Mouse (Mus musculus) left cerebral cortex, adult 6 months (tissue): ENCODE data around the gene Cpeb3. TPM values are rescaled to one million over a fixed set of nuclear protein-coding genes. Genes with fewer than 3 reads are reported as not detected.

Experiments used
- long read RNA-seq, 2 experiments: library from polyadenylated mRNA; unstranded; transcript quantifications; one replicate each; pipeline ENCODE4 v2.0.0; 2019 to 2020
- polyA plus RNA-seq: library from polyadenylated mRNA; unstranded; fragments of <200 nt; fragmentation: Nextera tagmentation; gene quantifications from 2 replicates; pipeline ENCODE4 v1.2.3, GENCODE M21; 2021

The Cpeb3 gene
- 6.7 and 16.0 TPM in 2 replicates for polyA plus RNA-seq
- long read RNA-seq, experiment 1, full-length matches to known transcripts: 4 of 49 reads
- long read RNA-seq, experiment 1, partial matches to known transcripts: 15 of 49 reads
- long read RNA-seq, experiment 1, other reads (novel, unspliced or antisense): 30 of 49 reads
- long read RNA-seq, experiment 2, partial matches to known transcripts: 5 of 18 reads
- long read RNA-seq, experiment 2, other reads (novel, unspliced or antisense): 13 of 18 reads

GRCm38 (mm10) chr19:37208176-37208755, at the start of gene Cpeb3:
Gene Cpeb3, minus strand, starts transcription at chr19:37208601.

GRCm38 (mm10) chr19:37207303-37208175, 862 bp downstream of the Cpeb3 start, which contains the start of gene March5:
Gene March5, plus strand, starts transcription at chr19:37207543.

Other genes starting within 250 kb of the Cpeb3 start
- 21.0 and 88.5 TPM in 2 replicates for gene March5, start 1.1 kb downstream of the Cpeb3 start, polyA plus RNA-seq
- 19.1 and 30.3 TPM in 2 replicates for gene Ide, start 129.3 kb upstream of the Cpeb3 start, polyA plus RNA-seq
- 0.20 and 0.28 TPM in 2 replicates for gene Kif11, start 167.8 kb upstream of the Cpeb3 start, polyA plus RNA-seq
- 1.1 and 2.2 TPM in 2 replicates for gene Hhex, start 226.2 kb upstream of the Cpeb3 start, polyA plus RNA-seq